Mouse (Mus musculus) urinary bladder, adult 2 months (tissue): ENCODE measurements at regions not wholly inside any gene's neighbourhood (a gene's known extent, or its start where the extent isn't known, plus 50 kb on each side); places are given as distances from the start of the nearest gene placed in this dataset.

Source experiments
- DNase-seq: peaks from one replicate; pipeline ENCODE4 v3.0.0; 2022; ENCODE audit warnings: low spot score

GRCm38 (mm10) chr14:76868831-76869230 is 167.7 kb upstream of the Ccdc122 start:
- DNase-seq, result no peak

GRCm38 (mm10) chr14:76868131-76868530 is 168.4 kb upstream of the Ccdc122 start:
- DNase-seq, result no peak

- no peak for DNase-seq
Observed at GRCm38 (mm10) chr14:76864664-76865063, 171.9 kb upstream of the Ccdc122 start.

- DNase-seq, result no peak
Observed at GRCm38 (mm10) chr14:76863035-76863706, 173.4 kb upstream of the Ccdc122 start.

GRCm38 (mm10) chr14:76858396-76858795 is 178.2 kb upstream of the Ccdc122 start:
- no peak for DNase-seq

GRCm38 (mm10) chr14:76857196-76857773 is 179.3 kb upstream of the Ccdc122 start:
- no peak for DNase-seq

GRCm38 (mm10) chr14:76856591-76856990 is 180.0 kb upstream of the Ccdc122 start:
- DNase-seq, result no peak

GRCm38 (mm10) chr14:76854965-76855364 is 181.6 kb upstream of the Ccdc122 start:
- no peak for DNase-seq

GRCm38 (mm10) chr14:76851473-76852214 is 184.9 kb upstream of the Ccdc122 start:
- no peak for DNase-seq

- DNase-seq, result no peak
Observed at GRCm38 (mm10) chr14:76850641-76851040, 185.9 kb upstream of the Ccdc122 start.

- no peak for DNase-seq
Observed at GRCm38 (mm10) chr14:76850051-76850450, 186.5 kb upstream of the Ccdc122 start.

- DNase-seq, result no peak
Observed at GRCm38 (mm10) chr14:76849636-76850035, 186.9 kb upstream of the Ccdc122 start.

- no peak for DNase-seq
Observed at GRCm38 (mm10) chr14:76849071-76849470, 187.5 kb upstream of the Ccdc122 start.

GRCm38 (mm10) chr14:76845706-76846105 is 190.9 kb upstream of the Ccdc122 start:
- DNase-seq, result no peak

- no peak for DNase-seq
Observed at GRCm38 (mm10) chr14:76844717-76845116, 191.9 kb upstream of the Ccdc122 start.

GRCm38 (mm10) chr14:76837583-76838220 is 198.9 kb upstream of the Ccdc122 start:
- no peak for DNase-seq

- no peak for DNase-seq
Observed at GRCm38 (mm10) chr14:76836926-76837516, 199.6 kb upstream of the Ccdc122 start.

- DNase-seq, result no peak
Observed at GRCm38 (mm10) chr14:76836271-76836670, 200.3 kb upstream of the Ccdc122 start.

GRCm38 (mm10) chr14:76834084-76834483 is 202.5 kb upstream of the Ccdc122 start:
- no peak for DNase-seq

GRCm38 (mm10) chr14:76829161-76829510 is 207.4 kb upstream of the Ccdc122 start:
- no peak for DNase-seq

- no peak for DNase-seq
Observed at GRCm38 (mm10) chr14:76828453-76829160, 208.0 kb upstream of the Ccdc122 start.

GRCm38 (mm10) chr14:76824066-76824465 is 212.5 kb upstream of the Ccdc122 start:
- DNase-seq, result no peak
